Mouse (Mus musculus) brain, embryonic 14.5 days (tissue): Measurements from ENCODE around the gene Shank1. TPM values are rescaled to one million over a fixed set of nuclear protein-coding genes. Genes with fewer than 3 reads are reported as not detected.
A peak's percentile ranks its signal among the peaks of the same experiment; 100 is the strongest.
"Not testable (repeated sequence)": the region's sequence is repeated elsewhere in the genome, so short reads cannot be mapped to it uniquely, and the experiment has no call there.

ENCODE experiments used
- DNase-seq: peaks from one replicate; pipeline ENCODE4 v3.0.0-alpha.2; 2011; ENCODE audit warnings: low read depth
- CTCF ChIP-seq: fragments of 200-500 bp; IDR thresholded peaks from 2 replicates; pipeline ENCODE4 v1.5.1; 2012; ENCODE audit warnings: inconsistent platforms, mild to moderate bottlenecking, moderate library complexity, borderline replicate concordance; ENCODE audit not compliant: insufficient read depth, insufficient read length; ENCODE audit errors: extremely low read depth
- POLR2A ChIP-seq: fragments of 200-500 bp; IDR thresholded peaks from 2 replicates; pipeline ENCODE4 v1.6.1; 2012; ENCODE audit warnings: mild to moderate bottlenecking, inconsistent platforms, borderline replicate concordance; ENCODE audit not compliant: poor library complexity, insufficient read depth, insufficient read length, severe bottlenecking; ENCODE audit errors: extremely low read depth
- polyA plus RNA-seq: library from polyadenylated mRNA; depleted of rRNA; stranded (reverse); fragments of >200 nt; gene quantifications from 2 replicates; pipeline ENCODE4 v1.2.3, GENCODE M21; 2012

Shank1 gene
- polyA plus RNA-seq, 1 experiment = 63.1 TPM

DNA sequence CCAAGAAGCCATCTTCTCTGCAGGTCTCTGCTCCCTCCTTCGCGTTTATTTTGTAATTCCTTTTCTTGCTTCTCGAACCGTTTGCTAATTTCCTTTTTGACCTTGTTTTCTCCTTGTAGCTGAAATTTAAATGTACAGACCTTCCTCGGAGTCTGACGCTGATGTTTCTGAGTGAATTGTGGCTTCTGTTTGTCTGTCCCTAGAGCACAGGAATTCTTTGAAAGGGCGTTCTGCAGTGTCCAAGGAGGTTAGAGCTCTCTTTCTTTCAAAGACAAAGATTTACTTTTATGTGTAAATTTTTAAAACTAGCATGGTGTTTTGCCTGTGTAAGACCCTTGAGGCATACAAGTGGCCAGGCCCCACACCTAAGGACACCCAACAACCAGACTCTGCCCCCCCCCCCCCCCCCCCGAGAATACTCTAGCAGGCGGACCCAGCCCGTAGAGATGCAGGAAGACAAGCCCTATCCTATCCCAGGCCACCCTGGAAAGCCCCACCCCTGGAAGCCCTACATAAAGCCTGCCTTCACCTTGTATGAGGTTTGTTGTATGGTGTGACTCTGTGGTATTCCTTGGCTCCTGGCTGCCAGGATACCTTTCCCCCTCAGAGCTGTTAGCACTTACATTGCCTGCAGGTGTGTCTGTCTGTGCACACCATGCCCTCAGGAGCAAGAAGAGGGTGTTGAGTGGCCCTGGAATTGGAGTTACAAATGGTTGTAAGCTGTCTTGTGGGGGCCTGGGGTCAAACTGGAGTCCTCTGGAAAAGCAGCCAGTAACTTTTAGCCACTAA lies 33.4 kb upstream of the Shank1 start:
- DNase-seq = no peak
- TF ChIP-seq POLR2A (no peak), CTCF (no peak)

DNA sequence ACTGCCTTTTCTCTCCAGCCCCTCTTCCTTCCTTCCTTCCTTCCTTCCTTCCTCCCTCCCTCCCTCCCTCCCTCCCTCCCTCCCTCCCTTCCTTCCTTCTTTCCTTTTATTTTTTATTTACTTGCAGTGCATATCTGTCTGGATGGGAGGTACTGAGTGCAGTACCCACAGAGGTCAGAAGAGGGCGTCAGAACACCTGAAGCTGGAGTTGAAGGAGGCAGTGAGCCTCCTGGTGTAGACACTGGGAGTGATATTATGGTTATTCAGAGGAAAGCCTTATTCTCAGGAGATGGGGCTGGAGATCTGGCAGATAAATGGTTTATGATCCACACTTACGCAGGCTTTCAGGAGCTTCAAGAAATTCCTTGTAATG lies 32.8 kb upstream of the Shank1 start:
- no peak for TF ChIP-seq POLR2A
- TF ChIP-seq CTCF = peak; percentile 53; the same call in 1 of the 2 replicates
- peak; percentile 63 for DNase-seq

DNA sequence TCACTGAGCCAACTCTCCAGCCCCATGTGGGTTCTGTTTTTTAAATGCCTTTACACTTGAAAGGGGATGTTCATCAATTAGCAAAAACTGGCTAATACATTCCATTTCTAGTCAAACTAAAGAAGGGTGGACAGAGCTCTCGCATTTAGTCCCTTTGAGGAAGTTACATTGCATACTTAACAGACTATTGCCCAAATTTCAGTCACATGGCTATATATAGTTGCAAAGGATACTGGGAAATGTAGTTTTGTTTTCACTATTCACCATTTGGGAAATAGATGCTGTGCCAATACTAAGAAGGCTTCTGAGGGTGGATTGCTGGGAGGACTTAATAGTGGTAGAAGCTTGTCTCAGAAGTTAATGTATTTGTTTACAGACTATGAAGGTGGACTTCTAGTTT lies 29.1 kb upstream of the Shank1 start:
- DNase-seq = no peak
- TF ChIP-seq CTCF = no peak
- no peak for TF ChIP-seq POLR2A

DNA sequence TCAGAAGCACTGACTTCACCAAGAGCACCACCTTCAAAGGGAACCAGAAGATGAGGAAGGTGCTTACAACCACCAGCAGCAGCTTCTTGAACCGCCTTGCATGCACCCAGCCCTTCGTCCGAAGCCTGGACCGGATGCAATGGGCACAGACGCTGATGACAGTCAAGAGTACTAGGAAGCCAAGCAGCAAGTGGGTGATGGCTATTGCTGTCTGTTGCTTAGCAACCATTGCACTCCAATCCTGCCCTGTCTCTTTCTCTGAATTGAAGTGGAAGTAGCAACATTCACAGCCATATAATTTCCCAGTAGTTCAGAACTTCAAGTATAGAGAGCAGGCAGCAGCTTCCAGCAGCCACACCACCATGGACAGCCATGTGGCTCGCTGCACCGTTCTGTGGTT lies 28.5 kb upstream of the Shank1 start:
- TF ChIP-seq CTCF = no peak
- DNase-seq = peak; percentile 58

DNA sequence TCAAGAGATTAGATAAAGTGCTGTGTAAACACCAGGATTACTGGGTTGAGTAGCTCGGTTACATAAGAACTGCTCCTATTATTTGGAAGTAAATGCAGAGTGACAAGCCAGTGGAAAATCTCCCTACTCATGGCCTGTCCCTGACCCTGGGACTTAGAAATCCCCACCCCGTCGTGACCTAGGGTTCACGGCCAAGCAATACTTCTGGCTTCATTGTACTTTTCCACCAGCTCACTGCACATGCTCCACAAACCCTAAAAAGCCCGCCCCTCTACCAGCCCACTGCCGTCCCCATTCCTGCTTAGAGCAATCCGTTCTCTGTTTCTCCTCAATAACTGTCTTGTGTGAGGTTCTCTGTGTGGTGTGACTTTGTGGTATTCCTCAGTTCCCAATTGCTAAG lies 22.3 kb upstream of the Shank1 start:
- no peak for TF ChIP-seq POLR2A
- TF ChIP-seq CTCF = no peak
- no peak for DNase-seq

DNA sequence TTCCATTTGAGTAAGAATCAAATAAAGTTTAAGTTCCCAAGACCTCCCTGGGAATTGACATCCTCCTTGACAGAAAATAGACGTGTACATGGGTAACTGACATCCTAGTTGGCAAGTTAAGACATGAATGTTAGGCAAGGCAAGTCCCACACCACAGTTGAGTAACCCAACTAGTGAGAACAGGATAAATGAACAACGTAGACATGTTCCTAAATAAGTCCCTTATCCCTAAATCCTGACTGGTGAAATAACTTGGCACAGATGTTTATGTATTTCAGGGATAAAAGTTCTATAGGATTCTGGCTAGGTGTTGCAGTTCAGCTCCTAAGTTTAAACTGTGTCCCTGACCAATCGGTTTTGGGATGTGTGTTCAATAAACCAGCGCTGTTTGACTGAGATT lies 19.1 kb upstream of the Shank1 start:
- no peak for TF ChIP-seq CTCF
- no peak for TF ChIP-seq POLR2A
- no peak for DNase-seq

DNA sequence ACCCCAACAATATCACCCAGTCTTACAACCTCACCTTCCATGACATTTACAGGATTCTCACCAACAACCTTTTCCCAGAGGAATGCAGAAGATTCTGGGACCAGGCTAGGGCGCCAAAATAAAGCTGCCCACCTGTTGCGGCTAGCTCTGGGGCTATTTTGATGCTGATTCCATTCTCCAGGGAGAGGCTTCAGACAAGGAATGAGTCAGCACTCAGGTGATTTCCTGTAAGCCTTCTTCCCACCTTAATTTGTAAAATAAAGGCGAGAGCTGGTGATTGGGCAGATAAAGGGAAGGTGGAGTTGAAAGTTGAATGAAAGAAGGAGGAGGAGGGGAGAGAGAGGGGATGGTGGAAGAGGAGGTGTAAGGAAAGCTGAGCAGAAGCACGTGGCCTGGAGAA lies 18.6 kb upstream of the Shank1 start:
- no peak for TF ChIP-seq CTCF
- TF ChIP-seq POLR2A = no peak
- DNase-seq = no peak

DNA sequence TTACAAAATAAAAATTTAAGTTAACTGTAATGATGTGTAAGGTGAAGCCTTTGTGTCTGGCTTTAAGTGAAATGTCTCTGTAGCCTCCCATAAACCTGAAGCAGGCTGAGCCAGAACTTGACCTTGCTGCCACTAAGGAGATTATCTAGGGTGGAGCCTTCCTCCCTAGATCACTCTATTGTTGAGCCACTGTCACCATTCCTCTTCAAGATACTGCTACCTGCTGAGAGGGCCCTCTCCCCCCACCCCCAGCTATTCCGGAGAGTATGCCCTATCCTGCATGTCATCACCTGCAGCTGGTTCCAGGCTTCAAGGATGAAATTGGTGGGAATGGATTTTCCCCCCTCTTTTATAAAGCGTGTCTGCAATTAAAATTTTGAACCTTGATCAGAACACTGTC lies 12.6 kb upstream of the Shank1 start:
- not testable (repeated sequence) for DNase-seq

DNA sequence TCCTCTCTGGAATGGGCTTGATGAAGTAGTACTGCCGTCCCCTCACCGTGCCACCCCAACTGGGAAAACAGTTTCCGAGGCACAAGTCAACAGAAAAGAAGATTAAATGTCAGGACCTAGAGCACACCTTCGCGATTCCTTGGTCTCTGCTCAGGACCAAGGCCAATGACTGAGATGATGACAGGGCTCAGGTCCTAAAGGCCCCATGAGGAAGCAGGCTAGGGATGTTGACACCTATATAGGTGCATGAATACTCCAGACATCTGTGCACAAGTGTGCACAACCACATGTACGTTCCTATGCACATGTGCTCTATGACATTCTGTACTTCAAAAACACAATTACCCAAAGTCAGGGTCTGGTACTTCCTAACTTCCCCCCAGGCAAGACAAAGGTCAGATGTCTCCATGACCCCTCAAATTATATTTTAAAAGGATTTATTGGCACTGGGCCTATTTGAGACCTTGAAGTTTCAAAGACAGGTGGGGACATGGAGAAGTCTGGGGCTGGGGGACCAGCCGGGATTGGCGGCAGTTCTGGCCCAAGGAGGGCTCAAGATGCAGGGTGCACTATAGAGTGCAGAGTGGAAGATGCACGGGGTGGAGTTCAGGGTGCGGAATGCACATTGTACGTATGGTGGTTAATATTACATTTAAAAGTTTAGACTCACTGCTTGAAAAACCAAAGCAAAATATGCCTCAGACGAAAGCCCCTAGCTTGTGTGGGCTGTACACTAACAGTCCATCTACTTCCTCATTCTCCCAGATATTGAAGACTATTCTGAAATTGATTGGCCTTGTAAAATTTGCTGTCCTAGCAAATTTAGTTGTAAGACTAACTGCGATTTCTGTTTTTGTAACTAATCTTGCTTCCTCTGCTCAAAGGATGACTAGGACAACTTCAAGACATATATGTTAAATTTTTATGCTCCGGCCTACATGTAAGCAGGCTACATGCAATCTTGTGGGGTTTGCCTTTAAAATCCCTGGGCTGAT lies 6.4 kb upstream of the Shank1 start:
- TF ChIP-seq POLR2A = no peak
- no peak for TF ChIP-seq CTCF
- no peak for DNase-seq

DNA sequence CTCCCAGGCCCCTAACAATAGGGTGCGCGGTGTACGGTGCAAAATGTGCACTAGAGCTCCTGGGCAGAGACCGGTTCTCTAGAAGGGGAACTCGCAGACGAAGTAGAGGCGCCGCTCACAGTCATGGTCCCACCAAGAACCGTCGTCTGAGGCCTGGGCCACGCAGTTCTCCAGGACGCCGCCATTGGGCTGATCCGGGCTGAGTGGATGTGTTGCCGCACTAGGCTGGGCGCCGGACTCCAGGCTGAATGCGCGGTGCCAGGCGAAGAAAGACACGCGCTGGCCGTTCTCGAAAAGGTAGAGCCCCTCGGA lies 5.6 kb upstream of the Shank1 start:
- DNase-seq = no peak
- no peak for TF ChIP-seq POLR2A
- TF ChIP-seq CTCF = no peak

DNA sequence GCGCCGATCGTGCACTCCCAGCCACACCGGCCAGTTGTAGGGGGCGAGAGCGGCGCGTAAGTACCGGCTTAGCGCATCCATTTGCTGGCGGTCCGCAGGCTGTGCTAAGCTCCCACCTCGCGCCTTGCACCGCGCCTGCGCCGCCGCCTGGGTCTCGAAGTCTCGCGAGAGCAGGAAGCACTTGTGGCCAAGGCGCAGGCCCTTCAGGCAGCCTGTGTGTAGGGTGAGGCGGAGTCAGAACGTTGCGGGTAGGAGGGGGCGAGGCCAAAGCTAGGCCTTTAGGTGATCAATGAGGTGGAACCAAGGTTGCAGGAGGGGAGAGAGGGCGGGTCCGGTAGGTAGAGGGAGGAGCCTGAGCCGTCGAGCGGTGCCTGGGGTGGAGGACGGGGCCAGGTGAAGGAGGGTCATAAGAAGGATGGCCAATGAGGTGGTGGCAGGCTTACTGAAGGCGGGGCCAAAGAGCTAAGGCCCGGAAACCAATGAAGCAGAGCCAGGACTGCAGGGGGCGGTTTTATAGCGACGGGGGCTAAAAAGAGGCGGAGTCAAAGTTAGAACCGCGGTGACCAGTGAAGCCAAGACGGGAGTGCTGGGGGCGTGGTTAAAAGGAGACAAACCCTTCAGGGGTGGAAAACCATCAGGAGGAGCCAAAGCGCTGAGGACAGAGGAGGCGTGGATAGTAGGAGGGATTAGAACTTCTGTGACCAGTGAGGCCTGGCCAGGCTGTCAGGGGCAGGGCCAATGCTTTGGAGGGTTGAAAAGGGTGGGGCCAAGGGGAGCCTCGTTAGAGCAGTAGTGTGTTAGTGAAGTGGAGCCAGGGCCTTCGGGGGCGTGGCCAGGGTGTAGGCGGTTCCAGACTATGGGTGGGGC lies 5.0 kb upstream of the Shank1 start:
- peak; percentile 97 for TF ChIP-seq POLR2A
- no peak; the same call in 1 of the 2 replicates for TF ChIP-seq CTCF
- DNase-seq = peak; percentile 100

DNA sequence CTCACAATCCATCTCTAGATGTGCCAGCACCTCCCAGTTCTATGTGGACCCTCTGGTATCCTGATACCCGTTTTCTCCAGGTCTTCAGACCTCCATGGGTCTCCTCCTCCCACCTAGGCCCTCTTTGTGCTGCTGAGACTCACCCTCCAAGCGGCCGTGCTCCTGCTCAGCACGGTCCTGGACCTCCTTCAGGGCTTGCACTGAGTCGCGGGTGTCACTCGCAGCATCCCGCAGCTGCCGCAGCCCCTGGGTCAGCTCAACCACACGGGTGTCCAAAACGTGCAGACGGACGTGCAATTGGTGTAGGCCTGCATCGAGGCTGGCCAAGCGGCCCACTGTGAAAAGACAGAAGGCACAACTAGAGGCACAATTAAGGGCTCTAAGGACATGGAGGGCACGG lies 4.4 kb upstream of the Shank1 start:
- no peak for DNase-seq
- TF ChIP-seq POLR2A (no peak), CTCF (no peak)
